Mouse (Mus musculus): Measurements from ENCODE around the gene Ttc13.

GRCm38 (mm10) chr8:124721862-124722515 is at the start of gene Ttc13, which contains the start of gene Arv1:
- TF ChIP-seq POLR2A (IDR thresholded peaks at IDR 0.05; ENCODE audit: low read depth, low read length): peak; percentile 46; the same call in 1 of the 2 replicates
- no peak for TF ChIP-seq CTCF (IDR thresholded peaks at IDR 0.05; ENCODE audit: extremely low read depth, insufficient read length, insufficient replicate concordance, low read depth, low read length)

All from small intestine, adult 2 months (tissue).